Mouse (Mus musculus): ENCODE results near the gene 2810004N23Rik. TPM values are rescaled to one million over a fixed set of nuclear protein-coding genes. Genes with fewer than 3 reads are reported as not detected.
"Not testable (repeated sequence)": the region's sequence is repeated elsewhere in the genome, so short reads cannot be mapped to it uniquely, and the experiment has no call there.

The 2810004N23Rik gene
- polyA plus RNA-seq, 1 experiment from 2014 or later = 51.9 TPM

DNA sequence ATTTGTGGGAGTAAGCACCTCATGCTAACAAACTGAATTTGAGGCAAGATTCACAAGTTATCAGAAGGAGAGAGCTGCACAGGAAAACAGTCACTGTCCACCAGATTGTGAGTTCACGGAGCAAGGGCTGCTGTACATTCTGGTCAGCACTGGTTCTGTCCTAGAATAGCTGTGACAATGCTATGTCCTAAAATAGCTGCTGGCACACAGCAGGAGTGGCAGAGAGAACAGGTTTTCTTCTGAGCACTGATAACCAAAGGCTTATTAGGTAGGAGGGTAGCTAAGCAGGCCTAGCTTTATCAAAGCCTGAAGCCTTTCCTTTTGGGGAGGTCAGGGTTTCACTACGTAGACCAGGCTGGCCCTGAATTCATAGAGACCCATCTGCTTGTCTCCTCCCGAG, 2.7 kb downstream of the 2810004N23Rik start:
- WGBS = 93% methylated on average over 3 of the region's 3 CpGs
- H3K27ac ChIP-seq (replicated peaks; ENCODE audit: low read depth, low read length) = no peak overlapping the region
- no peaks in the 10 kb centered on the region for H3K27me3 ChIP-seq (ENCODE audit: control insufficient read depth, insufficient read depth, low read length)
- no peaks in the 10 kb centered on the region for H3K9me3 ChIP-seq (replicated peaks; ENCODE audit: control insufficient read depth, low read length)
- H3K4me3 ChIP-seq (ENCODE audit: low read depth, low read length) = no peak overlapping the region
- DNase-seq (ENCODE audit: low spot score) (no peak), ATAC-seq (replicated peaks; ENCODE audit: insufficient number of reproducible peaks, low FRiP score, low TSS enrichment, low read depth) (no peak)
- H3K9ac ChIP-seq (replicated peaks; ENCODE audit: low read length) = no peak overlapping the region
- H3K36me3 ChIP-seq (replicated peaks; ENCODE audit: control insufficient read depth, insufficient read depth, low read depth, low read length) = peaks cover 4% of the 10 kb centered on the region
- no peaks in the 10 kb centered on the region for H3K4me1 ChIP-seq (ENCODE audit: control insufficient read depth, insufficient read depth, low read length)
- H3K4me2 ChIP-seq (ENCODE audit: low read depth, low read length) = no peak overlapping the region

DNA sequence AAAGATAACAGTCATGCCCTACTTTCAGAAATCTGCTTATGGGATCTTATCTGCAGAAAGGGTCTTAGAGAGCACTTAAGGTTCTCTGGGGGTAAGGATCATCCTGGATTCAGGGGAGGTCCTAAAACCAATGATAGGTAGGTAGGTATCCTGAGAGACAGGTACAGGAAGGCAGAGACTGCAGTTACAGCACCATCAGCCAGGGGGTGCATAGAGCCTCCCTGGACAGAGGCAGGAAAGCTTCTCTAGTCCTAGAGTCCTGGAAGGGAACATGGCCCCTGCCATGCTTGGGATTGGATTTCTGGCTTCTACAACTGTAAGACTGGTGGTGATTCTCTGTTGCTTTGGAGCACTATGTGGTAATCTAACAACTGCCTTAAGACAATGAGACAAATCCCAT, 3.5 kb downstream of the 2810004N23Rik start:
- DNase-seq (ENCODE audit: low spot score) = peak; percentile 18
- ATAC-seq (replicated peaks; ENCODE audit: insufficient number of reproducible peaks, low FRiP score, low TSS enrichment, low read depth) = no peak
- Histone ChIP-seq H3K27ac (replicated peaks; ENCODE audit: low read depth, low read length) (no peak overlapping the region), H3K4me3 (ENCODE audit: low read depth, low read length) (no peak overlapping the region), H3K27me3 (ENCODE audit: control insufficient read depth, insufficient read depth, low read length) (no peaks in the 10 kb centered on the region), H3K4me2 (ENCODE audit: low read depth, low read length) (no peak overlapping the region), H3K9me3 (replicated peaks; ENCODE audit: control insufficient read depth, low read length) (no peaks in the 10 kb centered on the region), H3K36me3 (replicated peaks; ENCODE audit: control insufficient read depth, insufficient read depth, low read depth, low read length) (peaks cover 9% of the 10 kb centered on the region), H3K9ac (replicated peaks; ENCODE audit: low read length) (no peak overlapping the region), H3K4me1 (ENCODE audit: control insufficient read depth, insufficient read depth, low read length) (no peaks in the 10 kb centered on the region)

DNA sequence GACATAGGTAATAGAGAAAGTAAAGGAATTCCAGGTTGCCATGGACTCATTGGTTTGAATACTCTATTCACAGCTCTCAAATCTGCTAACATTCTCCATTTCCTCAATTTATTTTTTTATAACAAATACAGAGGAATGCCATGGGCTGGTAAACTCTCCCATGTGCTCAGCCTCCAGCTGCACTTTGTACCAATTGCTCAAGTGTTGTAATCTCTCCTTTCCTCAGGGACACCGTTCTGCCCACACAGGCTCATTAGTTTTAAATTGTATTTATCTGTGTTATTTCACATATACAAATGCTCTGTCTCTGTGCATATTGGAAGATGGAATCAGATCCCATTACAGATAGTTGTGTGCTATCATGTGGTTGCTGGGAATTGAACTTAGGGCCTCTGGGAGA, 9.4 kb downstream of the 2810004N23Rik start:
- Histone ChIP-seq H3K27me3 (ENCODE audit: control insufficient read depth, insufficient read depth, low read length) (no peaks in the 10 kb centered on the region), H3K36me3 (replicated peaks; ENCODE audit: control insufficient read depth, insufficient read depth, low read depth, low read length) (peaks cover 13% of the 10 kb centered on the region), H3K9me3 (replicated peaks; ENCODE audit: control insufficient read depth, low read length) (no peaks in the 10 kb centered on the region), H3K27ac (replicated peaks; ENCODE audit: low read depth, low read length) (no peak overlapping the region), H3K4me3 (ENCODE audit: low read depth, low read length) (no peak overlapping the region), H3K4me2 (ENCODE audit: low read depth, low read length) (no peak overlapping the region), H3K9ac (replicated peaks; ENCODE audit: low read length) (no peak overlapping the region), H3K4me1 (ENCODE audit: control insufficient read depth, insufficient read depth, low read length) (no peaks in the 10 kb centered on the region)
- 97% methylated on average over 1 of the region's 1 CpGs for WGBS
- DNase-seq (ENCODE audit: low spot score) = no peak
- ATAC-seq (replicated peaks; ENCODE audit: insufficient number of reproducible peaks, low FRiP score, low TSS enrichment, low read depth) = no peak

DNA sequence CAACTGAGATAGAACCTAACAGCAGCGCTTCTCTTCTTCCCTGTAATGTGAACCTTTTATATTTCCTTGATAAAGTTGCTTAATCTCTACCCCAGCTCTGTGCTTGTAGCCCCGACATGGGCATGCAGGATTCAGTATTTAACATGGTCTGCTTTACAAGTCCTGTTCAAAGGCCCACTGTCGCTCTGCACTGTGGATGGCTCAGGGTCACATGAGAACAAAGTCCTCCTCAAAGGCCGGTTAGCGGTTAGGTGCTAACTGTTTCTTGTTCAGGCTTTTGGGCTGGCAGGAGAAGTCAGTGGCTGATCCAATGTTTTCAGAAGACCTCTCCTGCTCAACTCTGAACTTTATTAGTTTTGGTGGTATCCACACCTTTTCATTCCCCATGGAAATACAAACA, 17.3 kb downstream of the 2810004N23Rik start:
- no peak overlapping the region for H3K9ac ChIP-seq (replicated peaks; ENCODE audit: low read length)
- no peaks in the 10 kb centered on the region for H3K4me1 ChIP-seq (ENCODE audit: control insufficient read depth, insufficient read depth, low read length)
- peaks cover 4% of the 10 kb centered on the region; the same call in 1 of the 2 replicates for H3K36me3 ChIP-seq (replicated peaks; ENCODE audit: control insufficient read depth, insufficient read depth, low read depth, low read length)
- H3K4me3 ChIP-seq (ENCODE audit: low read depth, low read length) = no peak overlapping the region
- no peak for DNase-seq (ENCODE audit: low spot score)
- no peak overlapping the region for H3K27ac ChIP-seq (replicated peaks; ENCODE audit: low read depth, low read length)
- no peaks in the 10 kb centered on the region for H3K9me3 ChIP-seq (replicated peaks; ENCODE audit: control insufficient read depth, low read length)
- H3K27me3 ChIP-seq (ENCODE audit: control insufficient read depth, insufficient read depth, low read length) = no peaks in the 10 kb centered on the region
- H3K4me2 ChIP-seq (ENCODE audit: low read depth, low read length) = no peak overlapping the region
- 90% methylated on average over 5 of the region's 5 CpGs for WGBS
- ATAC-seq (replicated peaks; ENCODE audit: insufficient number of reproducible peaks, low FRiP score, low TSS enrichment, low read depth) = no peak

DNA sequence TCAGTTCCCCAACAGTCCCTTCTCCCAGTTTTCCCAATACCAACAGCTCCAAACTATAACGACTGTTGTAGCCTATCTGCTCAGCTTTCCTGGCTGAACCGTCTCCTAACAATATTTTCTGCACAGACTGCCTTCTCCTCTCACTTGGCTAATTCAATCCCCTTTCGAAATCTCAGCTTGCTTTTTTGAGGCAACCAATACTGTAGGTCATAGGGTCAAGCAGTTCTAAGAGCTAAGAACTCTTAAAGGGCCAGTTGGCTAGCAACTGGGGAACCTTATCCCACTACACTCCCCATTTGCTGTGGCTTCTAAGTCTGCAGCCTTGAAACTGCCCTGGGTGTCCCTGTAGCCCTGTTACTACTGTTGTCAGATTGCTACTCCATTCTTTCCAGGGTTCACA, 17.8 kb downstream of the 2810004N23Rik start:
- no peak for DNase-seq (ENCODE audit: low spot score)
- Histone ChIP-seq H3K9me3 (replicated peaks; ENCODE audit: control insufficient read depth, low read length) (no peaks in the 10 kb centered on the region), H3K4me3 (ENCODE audit: low read depth, low read length) (no peak overlapping the region), H3K9ac (replicated peaks; ENCODE audit: low read length) (no peak overlapping the region), H3K27ac (replicated peaks; ENCODE audit: low read depth, low read length) (no peak overlapping the region), H3K36me3 (replicated peaks; ENCODE audit: control insufficient read depth, insufficient read depth, low read depth, low read length) (peaks cover 7% of the 10 kb centered on the region), H3K27me3 (ENCODE audit: control insufficient read depth, insufficient read depth, low read length) (no peaks in the 10 kb centered on the region), H3K4me1 (ENCODE audit: control insufficient read depth, insufficient read depth, low read length) (no peaks in the 10 kb centered on the region), H3K4me2 (ENCODE audit: low read depth, low read length) (no peak overlapping the region)
- no peak for ATAC-seq (replicated peaks; ENCODE audit: insufficient number of reproducible peaks, low FRiP score, low TSS enrichment, low read depth)
- WGBS = 58% methylated on average over 3 of the region's 3 CpGs

DNA sequence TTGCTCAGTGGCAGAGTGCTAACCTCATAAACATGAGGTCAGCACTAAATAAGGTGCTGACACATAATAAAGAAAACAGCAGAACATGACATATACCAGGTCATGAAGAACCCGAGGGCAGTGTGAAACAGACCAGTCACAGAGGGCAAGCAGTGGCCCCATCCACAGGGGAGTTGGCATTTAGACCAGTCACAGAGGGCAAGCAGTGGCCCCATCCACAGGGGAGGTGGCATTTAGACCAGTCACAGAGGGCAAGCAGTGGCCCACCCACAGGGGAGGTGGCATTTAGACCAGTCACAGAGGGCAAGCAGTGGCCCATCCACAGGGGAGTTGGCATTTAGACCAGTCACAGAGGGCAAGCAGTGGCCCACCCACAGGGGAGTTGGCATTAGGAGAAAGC, 20.0 kb downstream of the 2810004N23Rik start:
- not testable (repeated sequence) for H3K27ac ChIP-seq (replicated peaks; ENCODE audit: low read depth, low read length); H3K4me3 ChIP-seq (ENCODE audit: low read depth, low read length); DNase-seq (ENCODE audit: low spot score); H3K27me3 ChIP-seq (ENCODE audit: control insufficient read depth, insufficient read depth, low read length); H3K9me3 ChIP-seq (replicated peaks; ENCODE audit: control insufficient read depth, low read length); H3K4me2 ChIP-seq (ENCODE audit: low read depth, low read length); H3K9ac ChIP-seq (replicated peaks; ENCODE audit: low read length); H3K4me1 ChIP-seq (ENCODE audit: control insufficient read depth, insufficient read depth, low read length); ATAC-seq (replicated peaks; ENCODE audit: insufficient number of reproducible peaks, low FRiP score, low TSS enrichment, low read depth)
- H3K36me3 ChIP-seq (replicated peaks; ENCODE audit: control insufficient read depth, insufficient read depth, low read depth, low read length) = peaks cover 13% of the 10 kb centered on the region
- WGBS = 84% methylated on average over 1 of the region's 1 CpGs

DNA sequence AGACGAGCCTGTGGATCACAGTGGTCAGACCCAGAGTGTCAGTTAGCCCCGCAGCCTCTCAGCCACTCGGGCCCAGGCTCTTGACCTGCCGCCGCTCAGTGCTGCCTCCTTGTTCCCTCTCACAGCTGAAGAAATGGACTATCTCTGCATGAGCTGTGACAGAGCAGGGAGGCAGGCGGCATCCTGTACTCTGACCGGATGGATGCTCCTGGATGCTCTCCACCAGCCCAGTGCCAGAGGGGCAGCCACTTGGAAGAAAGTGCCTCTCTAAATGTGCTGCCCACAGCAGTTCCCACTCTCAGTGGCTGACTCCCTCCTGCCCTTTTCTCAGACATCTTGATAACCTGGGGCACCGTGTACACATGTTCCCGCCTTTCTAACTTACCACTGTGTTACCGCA, 21.1 kb downstream of the 2810004N23Rik start:
- no peaks in the 10 kb centered on the region for H3K27me3 ChIP-seq (ENCODE audit: control insufficient read depth, insufficient read depth, low read length)
- WGBS = 92% methylated on average over 10 of the region's 10 CpGs
- ATAC-seq (replicated peaks; ENCODE audit: insufficient number of reproducible peaks, low FRiP score, low TSS enrichment, low read depth) (no peak), DNase-seq (ENCODE audit: low spot score) (no peak)
- H3K36me3 ChIP-seq (replicated peaks; ENCODE audit: control insufficient read depth, insufficient read depth, low read depth, low read length) = peaks cover 13% of the 10 kb centered on the region
- no peak overlapping the region for H3K4me3 ChIP-seq (ENCODE audit: low read depth, low read length)
- no peaks in the 10 kb centered on the region for H3K9me3 ChIP-seq (replicated peaks; ENCODE audit: control insufficient read depth, low read length)
- H3K4me2 ChIP-seq (ENCODE audit: low read depth, low read length) = no peak overlapping the region
- no peak overlapping the region for H3K27ac ChIP-seq (replicated peaks; ENCODE audit: low read depth, low read length)
- H3K9ac ChIP-seq (replicated peaks; ENCODE audit: low read length) = no peak overlapping the region
- no peaks in the 10 kb centered on the region for H3K4me1 ChIP-seq (ENCODE audit: control insufficient read depth, insufficient read depth, low read length)

DNA sequence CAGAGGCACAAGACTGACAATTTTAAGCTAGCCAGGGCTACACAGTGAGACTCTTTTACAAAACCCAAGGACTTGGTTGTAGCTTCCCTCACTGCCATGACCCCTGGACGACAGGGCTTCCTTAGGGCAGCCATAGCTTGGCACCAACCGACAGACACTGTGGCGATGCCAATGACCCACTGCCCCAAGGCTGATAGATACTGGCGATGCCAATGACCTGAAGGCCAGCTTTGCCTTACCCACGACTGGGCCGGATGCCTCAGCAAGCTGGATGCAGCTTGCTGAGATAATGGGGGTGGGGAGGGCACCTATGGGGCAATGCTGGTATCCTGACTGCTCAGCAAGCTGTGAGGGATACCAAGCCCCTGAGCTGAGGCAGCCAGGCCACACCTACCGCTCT, 22.0 kb downstream of the 2810004N23Rik start:
- DNase-seq (ENCODE audit: low spot score) = no peak
- 93% methylated on average over 7 of the region's 7 CpGs for WGBS
- no peaks in the 10 kb centered on the region for H3K27me3 ChIP-seq (ENCODE audit: control insufficient read depth, insufficient read depth, low read length)
- no peaks in the 10 kb centered on the region for H3K4me1 ChIP-seq (ENCODE audit: control insufficient read depth, insufficient read depth, low read length)
- H3K4me2 ChIP-seq (ENCODE audit: low read depth, low read length) = no peak overlapping the region
- peaks cover 13% of the 10 kb centered on the region for H3K36me3 ChIP-seq (replicated peaks; ENCODE audit: control insufficient read depth, insufficient read depth, low read depth, low read length)
- no peak for ATAC-seq (replicated peaks; ENCODE audit: insufficient number of reproducible peaks, low FRiP score, low TSS enrichment, low read depth)
- no peak overlapping the region for H3K27ac ChIP-seq (replicated peaks; ENCODE audit: low read depth, low read length)
- H3K9ac ChIP-seq (replicated peaks; ENCODE audit: low read length) = no peak overlapping the region
- H3K4me3 ChIP-seq (ENCODE audit: low read depth, low read length) = no peak overlapping the region
- no peaks in the 10 kb centered on the region for H3K9me3 ChIP-seq (replicated peaks; ENCODE audit: control insufficient read depth, low read length)
